Mouse (Mus musculus): Measurements from ENCODE around the gene Npw. TPM values are rescaled to one million over a fixed set of nuclear protein-coding genes. Genes with fewer than 3 reads are reported as not detected.

Gene Npw
- polyA plus RNA-seq, 1 experiment from 2014 or later: not detected

DNA sequence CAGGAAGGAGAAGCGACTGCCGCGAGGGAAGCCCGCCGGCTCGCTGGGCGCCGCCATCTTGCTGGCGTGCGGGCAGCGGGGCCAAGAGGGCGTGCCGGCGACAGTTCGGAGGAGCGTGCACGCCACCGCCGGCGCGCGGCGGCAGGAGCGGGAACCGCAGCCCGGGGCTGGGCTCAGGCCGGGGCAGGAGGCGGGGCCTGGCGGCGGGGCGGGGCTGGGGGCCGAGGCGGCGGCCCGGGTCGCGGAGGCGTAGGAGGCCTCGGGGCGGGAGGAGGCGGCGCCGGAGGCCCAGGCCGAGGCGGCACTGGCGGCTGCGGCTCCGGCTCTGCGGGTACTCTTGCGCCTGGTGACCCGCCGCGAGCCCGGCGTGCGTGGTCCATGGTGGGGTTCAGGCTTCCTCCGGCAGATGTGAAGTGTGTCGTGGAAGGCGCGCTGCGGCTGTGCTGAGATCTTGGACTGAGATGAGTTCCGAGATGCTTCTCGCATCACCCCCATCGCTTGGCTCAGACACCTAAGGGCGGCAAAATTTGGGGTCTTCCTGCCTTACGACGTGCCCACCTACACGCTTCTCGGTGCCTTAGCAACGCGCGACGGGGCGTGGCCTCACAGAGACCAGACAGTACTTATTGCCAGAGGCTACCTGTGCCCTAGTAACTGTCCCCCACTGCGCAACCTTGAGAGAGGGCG lies 37.9 kb upstream of the Npw start, which contains the start of the genes Gfer and Noxo1:
Gene Gfer (minus strand): TSS at position 146 of the 687 bp plus-strand sequence.
Gene Noxo1 (plus strand): TSS at position 224 of the 687 bp plus-strand sequence.
- no peaks in the 10 kb centered on the region for H3K9me3 ChIP-seq (ENCODE audit: control insufficient read depth, low read length)
- H3K27ac ChIP-seq (ENCODE audit: low read length): peak within 1 kb of the TSS; percentile 90
- ATAC-seq: peak; percentile 91
- no peaks in the 10 kb centered on the region for H3K27me3 ChIP-seq (replicated peaks; ENCODE audit: control insufficient read depth, insufficient read depth, low read length)
- under 1% methylated on average over 74 of the region's 76 CpGs for WGBS
- H3K4me1 ChIP-seq (replicated peaks; ENCODE audit: control insufficient read depth, insufficient read depth, low read length): peaks cover 15% of the 10 kb centered on the region
- peak within 1 kb of the TSS; percentile 70 for H3K4me2 ChIP-seq (ENCODE audit: low read length)
- peaks cover 5% of the 10 kb centered on the region for H3K36me3 ChIP-seq (ENCODE audit: control insufficient read depth, insufficient read depth)
- H3K4me3 ChIP-seq (replicated peaks; ENCODE audit: low read length): peak within 1 kb of the TSS; percentile 79
- H3K9ac ChIP-seq (replicated peaks; ENCODE audit: low read depth, low read length): peak within 1 kb of the TSS; percentile 87

DNA sequence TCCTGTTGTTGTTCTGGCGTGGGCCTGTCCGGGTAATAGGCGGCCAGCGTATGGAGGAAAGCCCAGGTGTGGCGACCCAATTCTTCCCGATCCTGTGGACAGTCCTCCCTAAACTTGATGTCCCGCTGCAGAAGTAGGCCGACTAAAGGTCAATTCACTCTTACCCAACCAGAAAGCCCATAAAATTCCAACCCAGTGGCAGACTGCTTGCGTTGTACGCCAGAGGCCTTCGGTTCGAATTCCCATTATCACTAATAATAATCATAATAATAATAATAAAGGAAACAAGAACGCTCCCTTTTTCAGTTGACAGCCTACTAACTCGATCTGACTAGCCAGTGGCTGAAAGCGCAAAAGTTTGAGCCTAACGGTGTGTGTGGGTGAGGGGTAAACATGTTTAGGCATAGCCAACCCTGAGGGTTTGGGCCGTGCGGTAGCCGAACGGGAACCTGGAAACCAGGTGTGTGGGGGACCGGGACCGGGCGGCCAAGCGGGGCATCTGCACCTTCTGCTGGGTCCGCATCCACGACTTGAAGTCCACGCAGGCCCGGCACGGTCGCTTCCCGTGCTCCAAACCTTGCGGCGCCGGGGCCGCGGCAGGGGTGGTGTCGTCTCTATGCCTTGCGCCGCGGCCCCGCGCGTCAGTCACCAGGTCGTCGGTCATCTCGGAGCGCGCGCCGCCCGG lies 37.2 kb upstream of the Npw start:
- peak overlapping the region; percentile 87 for H3K9ac ChIP-seq (replicated peaks; ENCODE audit: low read depth, low read length)
- ATAC-seq: peak; percentile 43
- peaks cover 19% of the 10 kb centered on the region for H3K4me1 ChIP-seq (replicated peaks; ENCODE audit: control insufficient read depth, insufficient read depth, low read length)
- H3K27me3 ChIP-seq (replicated peaks; ENCODE audit: control insufficient read depth, insufficient read depth, low read length): no peaks in the 10 kb centered on the region
- WGBS: 6% methylated on average over 51 of the region's 51 CpGs
- peak overlapping the region; percentile 90 for H3K27ac ChIP-seq (ENCODE audit: low read length)
- peak overlapping the region; percentile 70 for H3K4me2 ChIP-seq (ENCODE audit: low read length)
- H3K4me3 ChIP-seq (replicated peaks; ENCODE audit: low read length): peak overlapping the region; percentile 79
- no peaks in the 10 kb centered on the region for H3K9me3 ChIP-seq (ENCODE audit: control insufficient read depth, low read length)
- no peaks in the 10 kb centered on the region; the same call in none of the 2 replicates for H3K36me3 ChIP-seq (ENCODE audit: control insufficient read depth, insufficient read depth)

DNA sequence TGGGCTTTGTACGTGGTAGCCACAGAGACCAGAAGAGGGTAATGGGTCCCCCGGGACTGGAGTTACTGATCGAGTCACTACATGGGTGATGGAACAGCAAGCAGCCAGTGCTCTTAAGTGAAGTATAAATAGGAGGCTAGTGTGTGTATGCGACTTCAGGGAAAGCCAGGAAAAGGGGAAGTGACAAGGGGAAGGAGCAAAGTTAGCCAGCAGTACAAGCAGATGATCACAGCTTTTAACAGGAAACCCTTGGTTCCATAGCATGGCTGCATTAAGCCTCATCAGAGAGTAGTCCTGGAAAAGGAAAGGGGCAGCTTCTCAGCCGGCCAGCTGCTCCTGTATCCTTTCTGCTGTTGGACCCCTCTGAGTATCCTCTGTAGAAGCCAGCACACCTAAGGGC lies 34.1 kb upstream of the Npw start:
- peaks cover 39% of the 10 kb centered on the region for H3K4me1 ChIP-seq (replicated peaks; ENCODE audit: control insufficient read depth, insufficient read depth, low read length)
- ATAC-seq: no peak

DNA sequence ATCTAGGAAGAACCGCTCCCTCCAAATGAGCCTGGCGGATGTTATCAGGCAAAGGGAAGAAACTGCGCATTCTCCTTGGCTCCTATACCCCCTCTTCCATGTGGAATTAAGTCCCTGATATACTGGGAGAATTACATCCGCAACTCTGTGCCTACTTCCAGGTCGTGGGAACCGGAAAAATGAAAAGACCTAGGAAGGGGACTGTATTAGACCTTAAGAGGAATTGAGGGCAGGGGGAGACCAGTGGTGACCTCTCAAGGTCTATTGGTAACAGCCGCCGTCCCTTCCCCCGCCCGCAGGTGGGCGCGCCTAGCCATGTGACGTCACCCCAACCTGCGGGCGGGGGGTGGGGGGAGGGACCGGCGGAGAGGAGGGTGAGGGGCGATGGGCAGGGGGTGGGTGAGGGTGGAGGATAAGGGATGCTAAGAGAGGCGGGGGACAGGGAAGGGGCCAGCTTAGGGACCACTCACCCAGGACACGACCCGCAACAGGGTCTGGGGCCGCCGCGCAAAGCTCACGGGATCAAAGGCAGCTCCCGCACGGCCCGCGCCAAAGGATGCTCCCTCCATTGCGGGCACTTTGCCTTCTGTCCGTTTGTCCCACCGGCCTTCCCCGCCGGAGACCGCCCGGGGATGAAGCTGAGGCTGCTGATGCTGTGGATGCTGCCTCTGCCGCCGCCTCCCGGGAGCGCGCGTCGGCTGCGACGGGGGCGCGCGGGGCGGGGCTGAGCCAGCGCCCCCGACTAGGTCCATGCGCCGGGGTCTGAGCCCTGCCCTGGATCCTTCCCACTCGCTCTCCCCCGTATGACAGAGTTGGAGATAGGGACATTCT lies 31.2 kb upstream of the Npw start, which contains the start of gene Syngr3:
Gene Syngr3 (minus strand): TSS at position 705 of the 831 bp plus-strand sequence.
- ATAC-seq: peak; percentile 70
- peaks cover 28% of the 10 kb centered on the region for H3K4me1 ChIP-seq (replicated peaks; ENCODE audit: control insufficient read depth, insufficient read depth, low read length)
- H3K9ac ChIP-seq (replicated peaks; ENCODE audit: low read depth, low read length): peak within 1 kb of the TSS; percentile 98

More for the DNA sequence above, 34.1 kb upstream of the Npw start:
- Histone ChIP-seq H3K27me3 (replicated peaks; ENCODE audit: control insufficient read depth, insufficient read depth, low read length) (peaks cover 14% of the 10 kb centered on the region), H3K4me2 (ENCODE audit: low read length) (no peak overlapping the region), H3K36me3 (ENCODE audit: control insufficient read depth, insufficient read depth) (no peaks in the 10 kb centered on the region), H3K4me3 (replicated peaks; ENCODE audit: low read length) (no peak overlapping the region), H3K9me3 (ENCODE audit: control insufficient read depth, low read length) (no peaks in the 10 kb centered on the region), H3K27ac (ENCODE audit: low read length) (no peak overlapping the region), H3K9ac (replicated peaks; ENCODE audit: low read depth, low read length) (no peak overlapping the region)
- 88% methylated on average over 5 of the region's 5 CpGs for WGBS

DNA sequence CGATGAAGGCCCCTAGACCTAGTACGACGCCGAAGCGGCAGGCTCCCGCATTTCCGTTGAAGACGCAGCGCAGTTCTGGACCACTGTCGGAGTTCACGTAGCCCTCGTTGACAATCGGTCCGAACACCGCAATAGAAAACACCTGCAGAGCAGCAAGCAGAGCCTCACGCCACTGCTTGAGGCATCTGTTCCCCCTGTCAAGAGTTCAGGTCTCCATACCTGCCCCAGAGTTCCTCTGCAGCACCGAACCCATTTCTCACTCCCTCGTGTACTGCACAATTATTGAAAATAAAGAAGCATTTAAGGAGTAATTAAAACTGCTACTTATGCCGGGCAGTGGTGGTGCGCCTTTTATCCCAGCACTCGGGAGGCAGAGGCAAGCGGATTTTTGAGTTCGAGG lies 29.3 kb upstream of the Npw start:
- Histone ChIP-seq H3K36me3 (ENCODE audit: control insufficient read depth, insufficient read depth) (no peaks in the 10 kb centered on the region), H3K4me3 (replicated peaks; ENCODE audit: low read length) (peak overlapping the region; percentile 38), H3K27ac (ENCODE audit: low read length) (no peak overlapping the region), H3K9me3 (ENCODE audit: control insufficient read depth, low read length) (no peaks in the 10 kb centered on the region), H3K4me1 (replicated peaks; ENCODE audit: control insufficient read depth, insufficient read depth, low read length) (peaks cover 28% of the 10 kb centered on the region), H3K9ac (replicated peaks; ENCODE audit: low read depth, low read length) (peak overlapping the region; percentile 42), H3K27me3 (replicated peaks; ENCODE audit: control insufficient read depth, insufficient read depth, low read length) (peaks cover 14% of the 10 kb centered on the region), H3K4me2 (ENCODE audit: low read length) (peak overlapping the region; percentile 63)
- 19% methylated on average over 23 of the region's 23 CpGs for WGBS
- no peak for ATAC-seq

More for the DNA sequence above, 31.2 kb upstream of the Npw start, which contains the start of gene Syngr3:
- under 1% methylated on average over 52 of the region's 55 CpGs for WGBS
- no peaks in the 10 kb centered on the region for H3K9me3 ChIP-seq (ENCODE audit: control insufficient read depth, low read length)
- H3K4me2 ChIP-seq (ENCODE audit: low read length): peak within 1 kb of the TSS; percentile 68
- peaks cover 14% of the 10 kb centered on the region for H3K27me3 ChIP-seq (replicated peaks; ENCODE audit: control insufficient read depth, insufficient read depth, low read length)
- H3K4me3 ChIP-seq (replicated peaks; ENCODE audit: low read length): peak within 1 kb of the TSS; percentile 90
- no peaks in the 10 kb centered on the region for H3K36me3 ChIP-seq (ENCODE audit: control insufficient read depth, insufficient read depth)
- peak within 1 kb of the TSS; percentile 78 for H3K27ac ChIP-seq (ENCODE audit: low read length)

DNA sequence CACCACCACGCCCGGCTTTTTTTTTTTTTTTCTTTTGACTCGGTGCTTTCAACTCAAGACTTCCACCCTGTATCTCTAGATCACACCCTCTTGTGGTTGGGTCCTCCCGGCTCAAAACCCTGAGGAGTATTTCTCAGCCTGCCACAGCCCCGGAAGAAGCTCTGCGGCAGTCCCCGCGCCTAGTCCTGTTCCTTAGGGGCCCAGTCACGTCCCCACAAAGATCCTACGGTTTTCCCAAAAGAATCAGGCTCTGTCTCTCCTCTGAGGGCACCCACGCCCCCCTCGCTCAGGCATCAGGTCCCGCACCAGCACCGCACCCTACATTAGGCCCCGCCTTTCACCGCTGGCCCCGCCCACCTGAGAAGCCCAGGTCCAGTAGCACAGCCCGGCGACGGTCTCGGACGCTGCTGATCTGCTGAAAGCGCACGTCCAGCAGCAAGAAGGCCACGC lies 28.9 kb upstream of the Npw start:
- H3K27ac ChIP-seq (ENCODE audit: low read length): no peak overlapping the region
- no peak for ATAC-seq
- H3K9ac ChIP-seq (replicated peaks; ENCODE audit: low read depth, low read length): peak overlapping the region; percentile 42
- H3K9me3 ChIP-seq (ENCODE audit: control insufficient read depth, low read length): no peaks in the 10 kb centered on the region
- H3K27me3 ChIP-seq (replicated peaks; ENCODE audit: control insufficient read depth, insufficient read depth, low read length): peaks cover 14% of the 10 kb centered on the region
- H3K4me3 ChIP-seq (replicated peaks; ENCODE audit: low read length): peak overlapping the region; percentile 38
- WGBS: 2% methylated on average over 24 of the region's 25 CpGs
- no peaks in the 10 kb centered on the region for H3K36me3 ChIP-seq (ENCODE audit: control insufficient read depth, insufficient read depth)
- H3K4me1 ChIP-seq (replicated peaks; ENCODE audit: control insufficient read depth, insufficient read depth, low read length): peaks cover 28% of the 10 kb centered on the region
- peak overlapping the region; percentile 63 for H3K4me2 ChIP-seq (ENCODE audit: low read length)

DNA sequence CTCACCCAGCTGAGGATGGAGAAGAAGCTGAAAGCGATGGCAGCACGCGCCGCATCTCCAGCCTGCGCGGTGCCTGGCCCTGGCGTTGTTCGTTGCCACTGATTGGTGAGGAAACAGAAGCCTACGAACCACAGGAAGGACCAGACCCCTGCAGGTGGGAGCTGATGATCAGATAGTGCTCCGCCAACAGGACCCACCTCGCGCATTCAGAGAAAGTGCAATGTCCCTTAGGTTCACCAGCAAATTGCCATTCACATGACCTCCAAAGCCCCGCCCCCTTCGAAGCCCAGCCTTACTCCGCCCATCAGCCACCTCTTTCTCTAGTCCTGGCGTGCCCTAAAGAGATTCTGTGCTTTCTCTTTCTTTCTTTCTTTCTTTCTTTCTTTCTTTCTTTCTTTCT lies 28.3 kb upstream of the Npw start:
- Histone ChIP-seq H3K27ac (ENCODE audit: low read length) (no peak overlapping the region), H3K4me3 (replicated peaks; ENCODE audit: low read length) (no peak overlapping the region), H3K27me3 (replicated peaks; ENCODE audit: control insufficient read depth, insufficient read depth, low read length) (peaks cover 14% of the 10 kb centered on the region), H3K4me2 (ENCODE audit: low read length) (no peak overlapping the region), H3K36me3 (ENCODE audit: control insufficient read depth, insufficient read depth) (peaks cover 2% of the 10 kb centered on the region; the same call in 1 of the 2 replicates), H3K9ac (replicated peaks; ENCODE audit: low read depth, low read length) (no peak overlapping the region), H3K4me1 (replicated peaks; ENCODE audit: control insufficient read depth, insufficient read depth, low read length) (peaks cover 28% of the 10 kb centered on the region), H3K9me3 (ENCODE audit: control insufficient read depth, low read length) (no peaks in the 10 kb centered on the region)
- ATAC-seq: no peak
- 37% methylated on average over 16 of the region's 16 CpGs for WGBS

DNA sequence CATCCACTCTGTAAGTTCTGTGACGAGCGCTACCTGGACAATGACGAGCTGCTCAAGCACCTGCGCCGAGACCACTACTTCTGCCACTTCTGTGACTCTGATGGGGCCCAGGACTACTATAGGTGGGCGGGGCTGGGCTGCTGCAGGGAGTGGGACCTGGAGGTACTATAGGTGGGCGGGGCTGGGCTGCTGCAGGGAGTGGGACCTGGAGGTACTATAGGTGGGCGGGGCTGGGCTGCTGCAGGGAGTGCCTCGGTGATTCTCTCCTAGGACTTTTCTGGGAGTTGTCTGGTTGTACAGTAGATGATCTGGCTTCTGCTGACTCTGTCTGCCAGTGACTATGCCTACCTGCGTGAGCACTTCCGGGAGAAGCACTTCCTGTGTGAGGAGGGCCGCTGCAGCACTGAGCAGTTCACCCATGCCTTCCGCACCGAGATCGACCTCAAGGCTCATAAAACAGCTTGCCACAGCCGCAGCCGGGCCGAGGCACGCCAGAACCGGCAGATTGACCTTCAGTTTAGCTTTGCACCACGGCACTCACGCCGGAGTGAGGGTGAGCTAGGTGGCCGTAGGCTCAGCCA lies 19.3 kb upstream of the Npw start:
- Histone ChIP-seq H3K4me1 (replicated peaks; ENCODE audit: control insufficient read depth, insufficient read depth, low read length) (peaks cover 4% of the 10 kb centered on the region; the same call in 1 of the 2 replicates), H3K36me3 (ENCODE audit: control insufficient read depth, insufficient read depth) (peaks cover 15% of the 10 kb centered on the region), H3K4me3 (replicated peaks; ENCODE audit: low read length) (no peak overlapping the region), H3K4me2 (ENCODE audit: low read length) (no peak overlapping the region), H3K27ac (ENCODE audit: low read length) (no peak overlapping the region), H3K9ac (replicated peaks; ENCODE audit: low read depth, low read length) (no peak overlapping the region), H3K27me3 (replicated peaks; ENCODE audit: control insufficient read depth, insufficient read depth, low read length) (no peaks in the 10 kb centered on the region), H3K9me3 (ENCODE audit: control insufficient read depth, low read length) (no peaks in the 10 kb centered on the region)
- WGBS: 92% methylated on average over 24 of the region's 24 CpGs
- ATAC-seq: no peak
